Mouse (Mus musculus) gastrocnemius, postnatal 25 days (tissue): Measurements from ENCODE around the gene Dync2li1. TPM values are rescaled to one million over a fixed set of nuclear protein-coding genes. Genes with fewer than 3 reads are reported as not detected.
A peak's percentile ranks its signal among the peaks of the same experiment; 100 is the strongest.

Experiments used
- DNase-seq: peaks from one replicate; pipeline ENCODE4 v3.0.0; 2022
- total RNA-seq, 2 experiments: library from RNA; stranded (reverse); gene quantifications; 1 replicate in 1 of 2; 2 replicates in 1 of 2; pipeline ENCODE4 v1.2.3; 2021

Dync2li1 gene
- total RNA-seq, 2 experiments from 2014 or later = 3.1 to 3.6 TPM

DNA sequence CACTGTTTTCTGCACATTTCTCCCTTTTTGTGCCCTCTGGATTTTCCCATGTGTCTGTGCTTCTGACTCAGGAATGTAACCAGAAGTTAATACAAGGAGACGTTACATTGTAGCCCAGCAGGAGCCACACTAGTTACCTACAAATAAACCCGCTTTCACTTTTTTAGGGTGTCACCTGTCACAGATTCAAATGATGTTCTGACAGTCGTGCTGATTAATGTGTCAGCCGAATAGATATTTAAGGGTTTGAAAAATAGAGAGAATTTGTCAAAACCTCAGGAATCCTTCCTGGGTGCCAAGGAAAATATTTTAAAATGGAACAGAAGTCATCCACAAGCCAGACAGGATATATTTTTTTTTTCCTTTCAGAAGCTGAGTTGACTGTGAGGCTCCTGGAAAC, 59.0 kb downstream of the Dync2li1 start:
- no peak for DNase-seq

DNA sequence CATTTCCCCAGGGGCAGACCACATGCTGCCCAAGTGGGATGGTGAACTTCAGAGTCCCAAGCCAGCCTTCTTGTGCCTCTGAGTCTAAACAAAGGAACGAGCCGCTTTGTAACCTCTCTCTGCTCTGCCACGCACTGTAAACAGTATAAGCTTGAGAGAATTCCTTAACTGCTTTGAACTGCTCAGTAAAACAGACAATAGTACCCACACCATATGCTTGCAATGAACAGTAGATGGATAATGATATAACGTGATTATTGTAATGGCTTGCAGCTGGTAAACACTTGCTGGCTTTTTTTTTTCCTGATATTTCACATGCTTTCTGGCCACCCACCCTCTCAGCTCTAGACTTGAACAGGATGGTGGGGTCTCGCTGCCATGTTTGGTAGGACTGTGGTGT, 61.7 kb downstream of the Dync2li1 start:
- no peak for DNase-seq

DNA sequence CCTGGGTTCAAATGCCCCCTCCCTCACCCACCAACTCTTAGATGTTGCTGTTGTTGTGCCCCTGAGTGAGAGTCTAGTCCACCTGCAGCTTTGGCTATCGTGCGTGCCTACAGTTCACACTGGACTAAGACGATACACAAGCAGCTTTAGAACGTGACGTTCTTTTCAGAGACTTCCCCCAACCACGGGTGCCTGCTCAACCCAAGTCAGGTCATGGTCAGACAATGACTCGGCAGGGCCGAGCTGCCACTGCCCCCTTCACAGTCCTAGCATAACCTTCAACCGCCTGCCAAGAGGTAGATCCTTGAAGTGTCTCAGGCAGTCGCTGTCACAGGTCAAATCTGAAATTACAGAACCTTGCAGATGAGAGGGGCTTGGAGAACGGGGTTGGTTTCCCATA, 62.5 kb downstream of the Dync2li1 start:
- DNase-seq = no peak

DNA sequence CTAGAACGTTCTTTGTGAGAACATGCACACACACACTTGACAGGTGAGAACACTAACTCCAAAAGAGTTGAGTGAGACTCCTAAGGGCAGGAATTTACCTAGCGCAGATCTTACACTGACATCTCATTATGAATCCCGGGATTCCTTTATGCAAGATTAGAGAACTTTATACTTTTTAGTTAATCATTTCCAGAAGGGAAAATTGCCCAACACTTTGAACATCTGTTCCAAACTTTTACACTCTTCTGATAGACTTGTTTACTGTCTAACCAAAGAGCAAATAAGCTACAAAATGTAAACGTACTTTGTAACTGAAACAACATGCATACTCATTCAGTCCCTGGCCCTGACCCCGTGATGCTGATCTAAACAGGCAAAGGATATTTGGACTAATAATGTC, 63.0 kb downstream of the Dync2li1 start:
- no peak for DNase-seq

DNA sequence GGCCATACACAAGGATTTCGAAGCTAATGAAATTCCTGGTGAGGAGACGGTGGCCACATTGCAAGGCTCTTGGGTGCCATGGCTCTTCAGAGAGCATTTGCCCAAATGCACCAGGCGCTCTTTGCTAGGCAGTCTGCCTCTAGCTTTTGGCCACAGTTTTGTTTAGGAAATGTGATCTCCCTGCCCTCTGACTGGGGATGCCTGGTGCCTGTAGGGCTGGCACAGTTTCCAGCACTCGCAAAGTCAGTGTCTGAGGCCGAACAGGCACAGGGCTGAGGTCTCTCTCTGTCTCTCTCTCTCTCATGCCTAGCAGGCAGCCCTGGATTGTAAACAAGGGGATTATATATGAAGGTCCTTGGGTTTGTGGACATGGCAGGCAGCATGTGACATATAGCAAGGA, 63.8 kb downstream of the Dync2li1 start:
- peak; percentile 45 for DNase-seq

DNA sequence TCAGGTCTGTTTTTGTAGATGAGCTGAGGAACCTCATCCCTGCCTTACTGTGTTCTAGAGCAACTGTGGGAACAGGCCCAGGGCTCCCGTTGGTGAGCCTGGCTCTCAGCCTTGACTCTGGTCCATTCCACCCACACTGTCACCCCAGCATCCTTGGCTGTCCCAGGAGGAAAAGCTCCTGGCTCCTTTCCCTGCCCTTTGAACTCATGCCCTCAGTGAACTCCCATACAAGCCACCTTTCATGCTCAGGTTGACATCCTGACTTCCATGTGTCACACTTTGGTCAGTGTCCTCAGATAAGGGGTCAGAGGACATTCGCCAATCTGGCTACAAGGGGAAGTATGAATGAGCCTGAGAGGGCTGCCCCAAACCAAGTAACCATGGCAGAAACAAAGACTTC, 67.4 kb downstream of the Dync2li1 start:
- DNase-seq = no peak

DNA sequence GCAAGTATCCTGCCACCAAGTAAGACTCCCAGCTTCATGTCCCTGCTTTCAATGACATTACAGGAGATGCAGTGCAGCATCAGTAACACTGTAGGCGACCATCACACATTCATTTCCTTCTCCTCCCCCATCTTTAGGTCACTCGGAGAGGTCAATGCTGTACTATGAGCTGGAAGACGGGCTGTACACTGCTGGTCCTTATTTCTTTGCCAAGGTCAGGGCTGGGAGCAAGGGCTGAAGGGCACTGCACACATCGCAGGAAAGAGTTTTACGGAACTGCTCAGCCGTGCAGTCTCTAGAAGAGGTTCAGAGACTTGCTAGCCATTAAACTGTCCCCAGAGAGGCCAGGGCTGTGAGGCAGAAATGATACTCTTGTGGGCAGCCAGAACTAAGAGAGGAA, 70.2 kb downstream of the Dync2li1 start:
- no peak for DNase-seq

DNA sequence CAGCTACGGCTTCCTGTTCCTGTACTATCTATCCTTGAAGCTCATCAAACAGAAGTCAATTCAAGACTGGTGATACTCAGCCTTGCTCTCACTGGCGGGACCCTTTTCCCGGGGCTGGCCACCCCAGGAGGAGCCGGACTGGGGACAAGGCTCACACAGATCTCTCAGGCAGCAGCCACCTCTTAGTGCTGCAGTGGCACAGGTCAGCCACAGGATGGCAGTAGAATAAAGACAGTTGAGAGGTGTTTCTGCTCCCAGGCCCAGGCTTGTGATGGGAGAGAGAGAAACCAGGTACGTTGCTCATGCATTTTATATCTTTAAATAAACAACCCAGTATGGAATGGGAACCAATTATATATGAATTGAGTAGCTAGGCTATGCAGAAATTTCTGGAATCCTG, 72.4 kb downstream of the Dync2li1 start:
- no peak for DNase-seq

Other genes with a start within 250 kb of the Dync2li1 start
- 1 to 10 TPM; 4.5 to 5.4 TPM for gene Thada, start 160.3 kb upstream of the Dync2li1 start, total RNA-seq
- gene Plekhh2, start 114.6 kb upstream of the Dync2li1 start, total RNA-seq = 1 to 10 TPM; 2.2 to 2.3 TPM
- gene Abcg8, start 49.8 kb downstream of the Dync2li1 start, total RNA-seq = not detected
- gene Abcg5, start 56.5 kb downstream of the Dync2li1 start, total RNA-seq = not detected
- gene Lrpprc, start 164.3 kb downstream of the Dync2li1 start, total RNA-seq = 10 to 100 TPM; 59.2 to 71.3 TPM